Mouse (Mus musculus): ENCODE measurements around the gene Kcnc3.

GRCm38 (mm10) chr7:44571811-44572210 lies 18.7 kb upstream of the Kcnc3 start:
- no peak for TF ChIP-seq CTCF (conservative IDR thresholded peaks at IDR 0.05; ENCODE audit: low read length)
- TF ChIP-seq POU5F1 (IDR thresholded peaks at IDR 0.05; ENCODE audit: borderline replicate concordance, low read length), result no peak
- TF ChIP-seq NANOG (IDR thresholded peaks at IDR 0.05; ENCODE audit: borderline replicate concordance, low read length), result no peak

Measured in E14TG2a.4 (cell line).